Mouse (Mus musculus) ES-Bruce4 (cell line): ENCODE data around the gene Capg.

Experiments
- CTCF ChIP-seq: IDR thresholded peaks from one replicate; pipeline ENCODE4 v1.8.1; 2011; ENCODE audit warnings: low read depth, low read length
- EP300 ChIP-seq: IDR thresholded peaks from 2 replicates; pipeline ENCODE4 v1.6.1; 2011; ENCODE audit warnings: low read depth, low read length; ENCODE audit not compliant: insufficient read depth
- POLR2A ChIP-seq: IDR thresholded peaks from one replicate; pipeline ENCODE4 v1.8.1; 2011; ENCODE audit warnings: low read length; ENCODE audit not compliant: insufficient read depth

- TF ChIP-seq CTCF, result no peak
- no peak for TF ChIP-seq EP300
- TF ChIP-seq POLR2A, result no peak
These were observed 34.2 kb upstream of the Capg start for GRCm38 (mm10) chr6:72509872-72510435.
